Mouse (Mus musculus) intestine, postnatal 0 days (tissue): ENCODE data around the gene Chil4. TPM values are rescaled to one million over a fixed set of nuclear protein-coding genes. Genes with fewer than 3 reads are reported as not detected.
"Not testable (repeated sequence)": the region's sequence is repeated elsewhere in the genome, so short reads cannot be mapped to it uniquely, and the experiment has no call there.

Experiments used
- ATAC-seq: fragments of 200-750 bp; cut with Nextera tagmentation; 2 replicates; pipeline ENCODE4 v1.8.0; 2017; ENCODE audit warnings: mild to moderate bottlenecking, moderate TSS enrichment, moderate library complexity
- H3K27ac ChIP-seq: fragments of 300-500 bp; sonication (generic); 2 replicates; pipeline ENCODE4 v1.5.1; 2014; ENCODE audit warnings: mild to moderate bottlenecking, low read depth, low read length, moderate library complexity
- H3K27me3 ChIP-seq: fragments of 300-500 bp; sonication (generic); replicated peaks from 2 replicates; pipeline ENCODE4 v1.6.1; 2014; ENCODE audit warnings: low read length, mixed read lengths; ENCODE audit not compliant: control insufficient read depth, insufficient read depth
- H3K36me3 ChIP-seq: fragments of 300-500 bp; sonication (generic); 2 replicates; pipeline ENCODE4 v1.6.1; 2014; ENCODE audit warnings: mild to moderate bottlenecking, moderate library complexity; ENCODE audit not compliant: control insufficient read depth, insufficient read depth
- H3K4me1 ChIP-seq: fragments of 300-500 bp; sonication (generic); replicated peaks from 2 replicates; pipeline ENCODE4 v1.6.1; 2014; ENCODE audit warnings: antibody characterized with exemption, low read length, mixed read lengths; ENCODE audit not compliant: control insufficient read depth, insufficient read depth
- H3K4me2 ChIP-seq: fragments of 300-500 bp; sonication (generic); replicated peaks from 2 replicates; pipeline ENCODE4 v1.6.1; 2014; ENCODE audit warnings: low read depth, mild to moderate bottlenecking, moderate library complexity
- H3K4me3 ChIP-seq: fragments of 300-500 bp; sonication (generic); 2 replicates; pipeline ENCODE4 v1.5.1; 2014; ENCODE audit warnings: low read depth, low read length
- H3K9ac ChIP-seq: fragments of 300-500 bp; sonication (generic); 2 replicates; pipeline ENCODE4 v1.6.1; 2014; ENCODE audit warnings: mild to moderate bottlenecking, low read depth, low read length
- H3K9me3 ChIP-seq: fragments of 300-500 bp; sonication (generic); 2 replicates; pipeline ENCODE4 v1.6.1; 2016; ENCODE audit warnings: mixed run types; ENCODE audit not compliant: control insufficient read depth
- CTCF ChIP-seq: sonication (generic); IDR thresholded peaks from 2 replicates; pipeline ENCODE4 v1.5.1; 2016; ENCODE audit warnings: low read depth, mild to moderate bottlenecking, control low read depth, antibody characterized with exemption, moderate library complexity
- WGBS: fragments of 180-500 bp; shearing (Covaris S2); extraction: QIAGEN DNeasy Blood & Tissue Kit; methylation state at CpG from one replicate; pipeline ENCODE4 v1.1.7; 2014; 5-methylcytosine and 5-hydroxymethylcytosine counted together
- polyA plus RNA-seq: library from polyadenylated mRNA; unstranded; fragments of >200 nt; fragmentation: Nextera tagmentation; extraction: Ambion mirVana; gene quantifications from 2 replicates; pipeline ENCODE4 v1.2.1, GENCODE M21; 2015

Gene Chil4
- polyA plus RNA-seq, 1 experiment from 2014 or later: not detected

DNA sequence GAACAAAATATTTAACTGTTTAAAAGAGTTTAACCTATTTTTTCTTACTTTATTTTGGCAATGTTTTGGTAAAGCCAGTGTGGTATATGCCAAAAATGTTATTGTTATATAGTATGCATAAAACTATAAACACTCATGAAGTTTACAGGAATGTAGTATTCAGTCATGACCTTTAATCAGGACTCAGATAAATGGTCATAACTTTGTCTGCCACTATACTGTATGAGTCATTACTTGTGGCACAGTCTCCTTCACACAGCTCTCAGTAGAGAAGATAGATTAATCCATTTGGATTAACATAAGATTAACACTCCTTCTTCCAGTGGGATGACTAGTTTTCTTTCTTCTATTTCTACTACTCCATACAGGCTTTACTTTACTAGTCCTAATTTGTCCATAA, 23.0 kb downstream of the Chil4 start:
- Histone ChIP-seq H3K4me2 (no peak overlapping the region), H3K27ac (no peak overlapping the region), H3K27me3 (no peaks in the 10 kb centered on the region), H3K9me3 (0 out of 2 replicates have a peak, but pooled peaks cover 3% of the 10 kb centered on the region), H3K4me3 (no peak overlapping the region), H3K4me1 (no peaks in the 10 kb centered on the region), H3K9ac (no peak overlapping the region), H3K36me3 (no peaks in the 10 kb centered on the region)
- no peak for TF ChIP-seq CTCF
- ATAC-seq: no peak

DNA sequence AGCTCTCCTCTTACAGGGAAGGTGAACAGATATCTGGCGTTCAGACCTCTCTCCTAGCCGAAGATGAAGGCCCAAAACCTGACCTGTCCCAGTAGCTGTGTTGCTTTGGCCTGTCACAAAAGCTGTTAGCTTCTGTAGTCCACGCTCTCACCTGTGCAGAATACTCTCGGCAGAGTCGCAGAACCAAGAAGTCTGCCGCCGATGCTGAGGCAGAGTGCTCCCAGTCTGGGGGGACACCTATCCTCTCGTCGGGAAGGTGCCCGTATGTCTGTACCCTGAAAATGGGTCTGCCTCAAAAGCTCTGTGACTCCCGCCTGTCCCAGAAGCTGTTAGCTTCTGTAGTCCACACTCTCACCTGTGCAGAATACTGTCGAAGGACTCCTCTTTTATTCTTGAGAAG, 23.8 kb downstream of the Chil4 start:
- Histone ChIP-seq H3K36me3 (no peaks in the 10 kb centered on the region), H3K9ac (no peak overlapping the region), H3K27me3 (no peaks in the 10 kb centered on the region), H3K9me3 (0 out of 2 replicates have a peak, but pooled peaks cover 3% of the 10 kb centered on the region), H3K4me3 (no peak overlapping the region), H3K4me1 (no peaks in the 10 kb centered on the region), H3K4me2 (no peak overlapping the region), H3K27ac (no peak overlapping the region)
- no peak for ATAC-seq
- WGBS: 90% methylated on average over 12 of the region's 12 CpGs
- no peak for TF ChIP-seq CTCF

DNA sequence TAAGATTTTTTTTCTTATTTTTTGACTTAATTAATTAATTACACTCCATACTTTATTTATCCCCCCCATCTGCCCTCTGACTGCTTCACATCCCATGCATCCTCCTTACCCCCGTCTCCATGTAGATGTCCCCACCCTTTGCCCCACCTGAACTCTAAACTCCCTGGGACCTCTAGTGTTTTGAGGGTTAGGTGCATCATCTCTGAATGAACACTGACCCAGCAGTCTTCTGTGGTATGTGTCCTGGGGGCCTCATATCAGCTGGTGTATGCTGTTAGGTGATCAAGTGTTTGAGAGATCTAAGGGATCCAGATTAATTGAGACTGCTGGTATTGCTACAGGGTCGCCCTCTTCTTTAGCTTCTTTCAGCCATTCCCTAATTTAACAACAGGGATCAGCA, 31.3 kb downstream of the Chil4 start:
- H3K27ac ChIP-seq: no peak overlapping the region
- WGBS: 78% methylated on average over 2 of the region's 2 CpGs
- H3K27me3 ChIP-seq: no peaks in the 10 kb centered on the region
- no peaks in the 10 kb centered on the region for H3K4me1 ChIP-seq
- no peaks in the 10 kb centered on the region for H3K36me3 ChIP-seq
- H3K4me3 ChIP-seq: no peak overlapping the region
- no peak overlapping the region for H3K4me2 ChIP-seq
- ATAC-seq: no peak
- no peak for TF ChIP-seq CTCF
- H3K9ac ChIP-seq: no peak overlapping the region
- H3K9me3 ChIP-seq: 0 out of 2 replicates have a peak, but pooled peaks cover 5% of the 10 kb centered on the region

DNA sequence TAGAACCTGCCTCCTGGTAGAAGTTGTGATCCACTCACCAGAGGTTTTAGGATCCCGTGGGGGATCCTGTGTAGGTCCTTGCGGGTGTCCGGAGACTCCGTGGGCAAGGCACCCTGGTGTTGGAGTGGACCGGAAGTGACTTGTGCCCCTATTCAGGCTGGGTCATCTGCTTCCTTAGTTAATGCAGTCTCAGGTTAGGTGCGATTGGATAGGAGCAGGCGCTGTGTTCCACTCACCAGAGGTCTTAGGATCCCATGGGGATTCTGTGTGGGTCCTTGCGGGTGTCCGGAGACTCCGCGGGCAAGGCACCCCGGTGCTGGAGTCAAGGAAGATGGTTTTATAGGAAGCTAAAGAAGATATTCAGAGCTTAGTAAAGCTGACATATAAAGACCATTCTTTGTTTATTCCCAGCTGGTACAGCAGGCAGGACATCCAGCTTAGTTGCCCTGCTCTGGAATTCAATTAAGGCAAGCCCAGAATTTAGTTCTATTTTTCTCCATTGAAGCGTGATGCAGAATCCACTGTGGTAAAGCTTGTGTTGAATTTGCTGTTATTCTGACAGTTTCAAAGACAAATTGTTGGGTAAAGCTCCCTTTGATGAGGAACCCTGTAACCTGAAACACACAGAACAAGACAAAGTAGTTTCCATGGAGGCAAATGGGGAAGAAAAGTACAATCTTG, 41.7 kb downstream of the Chil4 start:
- Histone ChIP-seq H3K4me1 (no peaks in the 10 kb centered on the region), H3K9me3 (no peaks in the 10 kb centered on the region), H3K27me3 (no peaks in the 10 kb centered on the region), H3K4me2 (no peak overlapping the region), H3K36me3 (no peaks in the 10 kb centered on the region), H3K27ac (no peak overlapping the region), H3K4me3 (no peak overlapping the region), H3K9ac (no peak overlapping the region)
- no peak for TF ChIP-seq CTCF
- WGBS: 84% methylated on average over 13 of the region's 13 CpGs
- no peak for ATAC-seq

DNA sequence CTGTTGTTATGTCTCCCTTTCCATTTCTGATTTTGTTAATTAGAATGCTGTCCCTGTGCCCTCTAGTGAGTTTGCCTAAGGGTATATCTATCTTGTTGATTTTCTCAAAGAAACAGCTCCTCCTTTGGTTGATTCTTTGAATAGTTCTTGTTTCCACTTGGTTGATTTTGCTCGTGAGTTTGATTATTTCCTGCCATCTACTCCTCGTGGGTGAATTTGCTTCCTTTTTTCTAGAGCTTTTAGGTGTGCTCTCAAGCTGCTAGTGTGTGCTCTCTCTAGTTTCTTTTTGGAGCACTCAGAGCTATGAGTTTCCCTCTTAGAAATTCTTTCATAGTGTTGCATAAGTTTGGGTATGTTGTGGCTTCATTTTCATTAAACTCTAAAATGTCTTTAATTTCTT, 44.3 kb downstream of the Chil4 start:
- H3K4me2 ChIP-seq, ATAC-seq, H3K27me3 ChIP-seq, H3K4me3 ChIP-seq, H3K9ac ChIP-seq, H3K4me1 ChIP-seq, H3K9me3 ChIP-seq, H3K27ac ChIP-seq, H3K36me3 ChIP-seq: not testable (repeated sequence)
- WGBS: 56% methylated on average over 2 of the region's 2 CpGs

DNA sequence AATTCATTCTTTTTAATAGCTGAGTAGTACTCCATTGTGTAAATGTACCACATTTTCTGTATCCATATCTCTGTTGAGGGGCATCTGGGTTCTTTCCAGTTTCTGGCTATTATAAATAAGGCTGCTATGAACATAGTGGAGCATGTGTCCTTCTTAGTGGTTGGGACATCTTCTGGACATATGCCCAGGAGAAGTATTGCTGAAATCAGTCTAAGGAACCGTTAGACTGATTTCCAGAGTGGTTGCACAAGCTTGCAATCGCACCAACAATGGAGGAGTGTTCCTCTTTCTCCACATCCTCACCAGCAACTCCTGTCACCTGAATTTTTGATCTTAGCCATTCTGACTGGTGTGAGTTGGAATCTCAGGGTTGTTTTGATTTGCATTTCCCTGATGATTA, 46.8 kb downstream of the Chil4 start:
- not testable (repeated sequence) for H3K27ac ChIP-seq, ATAC-seq, H3K36me3 ChIP-seq, H3K27me3 ChIP-seq, H3K4me3 ChIP-seq, H3K4me2 ChIP-seq, H3K4me1 ChIP-seq, H3K9ac ChIP-seq, H3K9me3 ChIP-seq
- 69% methylated on average over 2 of the region's 2 CpGs for WGBS
